Mouse (Mus musculus) neural tube, embryonic 14.5 days (tissue): ENCODE results near the gene Ccdc116. TPM values are rescaled to one million over a fixed set of nuclear protein-coding genes. Genes with fewer than 3 reads are reported as not detected.

Experiments
- ATAC-seq: fragments of 200-750 bp; cut with Nextera tagmentation; 2 replicates; pipeline ENCODE4 v1.8.0; 2017; ENCODE audit warnings: low read depth, mild to moderate bottlenecking, moderate TSS enrichment, moderate library complexity
- H3K27ac ChIP-seq: fragments of 300-500 bp; sonication (generic); 2 replicates; pipeline ENCODE4 v1.5.1; 2014; ENCODE audit warnings: low read depth, mild to moderate bottlenecking, control low read depth, low read length, moderate library complexity, mixed read lengths
- H3K27me3 ChIP-seq: fragments of 300-500 bp; sonication (generic); 2 replicates; pipeline ENCODE4 v1.6.1; 2014; ENCODE audit warnings: low read length; ENCODE audit not compliant: control insufficient read depth, insufficient read depth
- H3K36me3 ChIP-seq: fragments of 300-500 bp; sonication (generic); 2 replicates; pipeline ENCODE4 v1.6.1; 2014; ENCODE audit warnings: low read length, mixed read lengths; ENCODE audit not compliant: control insufficient read depth, insufficient read depth
- H3K4me1 ChIP-seq: fragments of 300-500 bp; sonication (generic); 2 replicates; pipeline ENCODE4 v1.6.1; 2014; ENCODE audit warnings: low read length; ENCODE audit not compliant: control insufficient read depth, insufficient read depth
- H3K4me2 ChIP-seq: fragments of 300-500 bp; sonication (generic); 2 replicates; pipeline ENCODE4 v1.6.1; 2014; ENCODE audit warnings: mild to moderate bottlenecking, low read depth, low read length, control low read depth
- H3K4me3 ChIP-seq: fragments of 300-500 bp; sonication (generic); 2 replicates; pipeline ENCODE4 v1.5.1; 2014; ENCODE audit warnings: low read depth, low read length, control low read depth, mixed read lengths
- H3K9ac ChIP-seq: fragments of 300-500 bp; sonication (generic); replicated peaks from 2 replicates; pipeline ENCODE4 v1.6.1; 2014; ENCODE audit warnings: low read depth, mild to moderate bottlenecking, control low read depth, low read length, mixed read lengths
- H3K9me3 ChIP-seq: fragments of 300-500 bp; sonication (generic); 2 replicates; pipeline ENCODE4 v1.6.1; 2016; ENCODE audit warnings: low read length; ENCODE audit not compliant: control insufficient read depth
- WGBS: fragments of 180-500 bp; shearing (Covaris S2); extraction: QIAGEN DNeasy Blood & Tissue Kit; methylation state at CpG from one replicate; pipeline ENCODE4 v1.1.7; 2014; 5-methylcytosine and 5-hydroxymethylcytosine counted together
- polyA plus RNA-seq: library from polyadenylated mRNA; unstranded; fragments of >200 nt; fragmentation: Nextera tagmentation; extraction: Ambion mirVana; gene quantifications from 2 replicates; pipeline ENCODE4 v1.2.1, GENCODE M21; 2014

Ccdc116 gene
- polyA plus RNA-seq, 1 experiment from 2014 or later, result 3.3 TPM

- Histone ChIP-seq H3K4me3 (no peak overlapping the region), H3K27me3 (no peaks in the 10 kb centered on the region), H3K4me2 (no peak overlapping the region), H3K9ac (no peak overlapping the region), H3K9me3 (no peaks in the 10 kb centered on the region), H3K4me1 (0 out of 2 replicates have a peak, but pooled peaks cover 3% of the 10 kb centered on the region), H3K27ac (no peak overlapping the region), H3K36me3 (no peaks in the 10 kb centered on the region)
- ATAC-seq, result no peak
- 89% methylated on average over 15 of the region's 15 CpGs for WGBS
These were observed 9.7 kb downstream of the Ccdc116 start for GRCm38 (mm10) chr16:17137355-17137754.

- H3K4me2 ChIP-seq, result peak overlapping the region; percentile 96
- no peak; the same call in 1 of the 2 replicates for ATAC-seq
- H3K27me3 ChIP-seq, result no peaks in the 10 kb centered on the region
- 42% methylated on average over 7 of the region's 7 CpGs for WGBS
- no peaks in the 10 kb centered on the region for H3K9me3 ChIP-seq
- H3K9ac ChIP-seq, result 0 out of 2 replicates have a peak overlapping the region, but pooled peaks have one; percentile 37
- H3K4me3 ChIP-seq, result peak overlapping the region; percentile 72
- peaks cover 12% of the 10 kb centered on the region; the same call in 1 of the 2 replicates for H3K4me1 ChIP-seq
- no peaks in the 10 kb centered on the region for H3K36me3 ChIP-seq
- no peak overlapping the region for H3K27ac ChIP-seq
These were observed 14.2 kb downstream of the Ccdc116 start for GRCm38 (mm10) chr16:17132906-17133200.

GRCm38 (mm10) chr16:17132089-17132905 is 14.7 kb downstream of the Ccdc116 start, which contains the start of gene Sdf2l1:
Gene Sdf2l1, minus strand, starts transcription at chr16:17132383.
- Histone ChIP-seq H3K9me3 (no peaks in the 10 kb centered on the region), H3K9ac (peak within 1 kb of the TSS; percentile 74), H3K4me2 (peak within 1 kb of the TSS; percentile 96), H3K27me3 (no peaks in the 10 kb centered on the region), H3K4me3 (peak within 1 kb of the TSS; percentile 72), H3K4me1 (peaks cover 12% of the 10 kb centered on the region; the same call in 1 of the 2 replicates), H3K36me3 (no peaks in the 10 kb centered on the region), H3K27ac (peak within 1 kb of the TSS; percentile 78)
- ATAC-seq, result peak; percentile 99
- WGBS, result under 1% methylated on average over 47 of the region's 47 CpGs

- no peaks in the 10 kb centered on the region for H3K36me3 ChIP-seq
- H3K27me3 ChIP-seq, result no peaks in the 10 kb centered on the region
- peak overlapping the region; percentile 78 for H3K27ac ChIP-seq
- ATAC-seq, result 0 out of 2 replicates have a peak, but pooled peaks have one; percentile 1
- peak overlapping the region; percentile 74 for H3K9ac ChIP-seq
- peaks cover 12% of the 10 kb centered on the region; the same call in 1 of the 2 replicates for H3K4me1 ChIP-seq
- H3K4me3 ChIP-seq, result peak overlapping the region; percentile 72
- H3K4me2 ChIP-seq, result peak overlapping the region; percentile 96
- H3K9me3 ChIP-seq, result no peaks in the 10 kb centered on the region
- 4% methylated on average over 42 of the region's 43 CpGs for WGBS
These were observed 15.6 kb downstream of the Ccdc116 start for GRCm38 (mm10) chr16:17131191-17132088.

- no peak overlapping the region for H3K4me2 ChIP-seq
- H3K27ac ChIP-seq, result no peak overlapping the region
- H3K36me3 ChIP-seq, result no peaks in the 10 kb centered on the region
- H3K4me3 ChIP-seq, result no peak overlapping the region
- H3K27me3 ChIP-seq, result no peaks in the 10 kb centered on the region
- no peak overlapping the region for H3K9ac ChIP-seq
- peaks cover 22% of the 10 kb centered on the region for H3K4me1 ChIP-seq
- no peak for ATAC-seq
- WGBS, result 100% methylated on average over 1 of the region's 1 CpGs
- no peaks in the 10 kb centered on the region for H3K9me3 ChIP-seq
These were observed 19.7 kb downstream of the Ccdc116 start for GRCm38 (mm10) chr16:17127292-17127691.

- H3K27ac ChIP-seq, result no peak within 1 kb of the TSS
- under 1% methylated on average over 25 of the region's 25 CpGs for WGBS
- peaks cover 13% of the 10 kb centered on the region for H3K4me1 ChIP-seq
- H3K4me3 ChIP-seq, result peak within 1 kb of the TSS; percentile 37
- ATAC-seq, result peak; percentile 93
- H3K27me3 ChIP-seq, result no peaks in the 10 kb centered on the region
- peak within 1 kb of the TSS; percentile 83 for H3K4me2 ChIP-seq
- H3K36me3 ChIP-seq, result no peaks in the 10 kb centered on the region
- H3K9me3 ChIP-seq, result no peaks in the 10 kb centered on the region
- H3K9ac ChIP-seq, result peak within 1 kb of the TSS; percentile 47
These were observed 22.0 kb downstream of the Ccdc116 start, which contains the start of gene 2610318N02Rik for GRCm38 (mm10) chr16:17124871-17125520. Gene 2610318N02Rik, minus strand, starts transcription at chr16:17125167.

- H3K27ac ChIP-seq, result no peak overlapping the region
- peak overlapping the region; percentile 83 for H3K4me2 ChIP-seq
- H3K4me1 ChIP-seq, result peaks cover 13% of the 10 kb centered on the region
- peak overlapping the region; percentile 37 for H3K4me3 ChIP-seq
- peak; percentile 32; the same call in 1 of the 2 replicates for ATAC-seq
- no peaks in the 10 kb centered on the region for H3K36me3 ChIP-seq
- H3K9me3 ChIP-seq, result no peaks in the 10 kb centered on the region
- WGBS, result 2% methylated on average over 22 of the region's 22 CpGs
- peak overlapping the region; percentile 47 for H3K9ac ChIP-seq
- H3K27me3 ChIP-seq, result no peaks in the 10 kb centered on the region
These were observed 22.7 kb downstream of the Ccdc116 start for GRCm38 (mm10) chr16:17124119-17124870.

- no peak for ATAC-seq
These were observed 25.5 kb downstream of the Ccdc116 start for GRCm38 (mm10) chr16:17121569-17121968.

More at GRCm38 (mm10) chr16:17121569-17121968, 25.5 kb downstream of the Ccdc116 start:
- no peak overlapping the region for H3K4me3 ChIP-seq
- H3K4me2 ChIP-seq, result no peak overlapping the region
- no peaks in the 10 kb centered on the region for H3K9me3 ChIP-seq
- no peaks in the 10 kb centered on the region for H3K27me3 ChIP-seq
- H3K4me1 ChIP-seq, result peaks cover 13% of the 10 kb centered on the region
- 49% methylated on average over 14 of the region's 14 CpGs for WGBS
- no peak overlapping the region for H3K9ac ChIP-seq
- no peaks in the 10 kb centered on the region for H3K36me3 ChIP-seq
- no peak overlapping the region for H3K27ac ChIP-seq
